Mouse (Mus musculus): Measurements from ENCODE around the gene Pkn1.

GRCm38 (mm10) chr8:83669013-83669412 is 30.0 kb downstream of the Pkn1 start:
- TF ChIP-seq CTCF (IDR thresholded peaks at IDR 0.05; ENCODE audit: control insufficient read depth, insufficient read depth, insufficient replicate concordance, low read depth, low read length) (no peak), POLR2A (IDR thresholded peaks at IDR 0.05; ENCODE audit: control insufficient read depth, low read depth, low read length) (no peak)

All from testis, adult 2 months (tissue).